Mouse (Mus musculus) gastrocnemius, adult 2 months (tissue): ENCODE results near the gene Aldh2. TPM values are rescaled to one million over a fixed set of nuclear protein-coding genes. Genes with fewer than 3 reads are reported as not detected.
A peak's percentile ranks its signal among the peaks of the same experiment; 100 is the strongest.

ENCODE experiments used
- DNase-seq: peaks from one replicate; pipeline ENCODE4 v3.0.0; 2022
- H3K27ac ChIP-seq: fragments of 200-600 bp; 2 replicates; pipeline ENCODE4 v1.8.1; 2022; ENCODE audit warnings: mild to moderate bottlenecking
- H3K4me3 ChIP-seq: fragments of 200-600 bp; 2 replicates; pipeline ENCODE4 v1.8.1; 2022; ENCODE audit warnings: mild to moderate bottlenecking, moderate library complexity
- CTCF ChIP-seq: fragments of 200-600 bp; IDR thresholded peaks from 2 replicates; pipeline ENCODE4 v1.8.1; 2022; ENCODE audit warnings: antibody characterized with exemption, mild to moderate bottlenecking, moderate library complexity
- intact Hi-C: fragments of 180-260 bp; cut with DNase I; formaldehyde crosslinking; loops from one replicate; pipeline ENCODE4 v1.15.1; 2025
- total RNA-seq, 2 experiments: library from RNA; stranded (reverse); gene quantifications; 2 replicates each; pipeline ENCODE4 v1.2.3; 2021

The Aldh2 gene
- total RNA-seq, 2 experiments from 2014 or later: 116 to 287 TPM

- Histone ChIP-seq H3K27ac (no peak overlapping the region; the same call in 1 of the 2 replicates), H3K4me3 (no peak overlapping the region)
- no peak for TF ChIP-seq CTCF
- intact Hi-C loops: no loop called here
- DNase-seq: no peak
These were observed 27.5 kb downstream of the Aldh2 start for GRCm38 (mm10) chr5:121566035-121566681.

DNA sequence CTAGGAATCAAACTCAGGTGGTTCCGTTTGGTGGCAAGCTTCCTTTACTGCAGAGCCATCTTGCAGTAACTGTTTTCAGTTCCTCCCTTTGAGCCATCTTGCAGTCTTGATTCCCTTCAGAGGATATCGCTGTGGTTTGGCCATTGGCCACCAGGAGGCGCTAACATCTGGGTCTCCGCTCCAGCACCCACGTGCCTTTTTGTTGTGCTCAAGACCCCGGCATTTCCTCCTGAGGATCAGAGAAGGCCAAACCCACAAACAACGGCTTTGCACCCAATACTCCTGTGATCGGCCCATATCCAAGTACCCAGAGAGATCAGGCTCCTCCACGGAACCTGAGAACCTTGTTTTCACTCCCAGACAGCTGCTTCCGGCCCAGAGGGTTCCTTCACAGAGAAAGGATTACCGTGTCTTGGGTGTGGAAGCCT is 29.1 kb downstream of the Aldh2 start:
- Histone ChIP-seq H3K4me3 (peak overlapping the region; percentile 64), H3K27ac (peak overlapping the region; percentile 67)
- intact Hi-C loops: loop anchor here (1.0 kb wide), 1 partner anchor 38 kb away; no protein-coding TSS in a partner anchor
- DNase-seq: peak; percentile 91
- peak; percentile 91 for TF ChIP-seq CTCF

DNA sequence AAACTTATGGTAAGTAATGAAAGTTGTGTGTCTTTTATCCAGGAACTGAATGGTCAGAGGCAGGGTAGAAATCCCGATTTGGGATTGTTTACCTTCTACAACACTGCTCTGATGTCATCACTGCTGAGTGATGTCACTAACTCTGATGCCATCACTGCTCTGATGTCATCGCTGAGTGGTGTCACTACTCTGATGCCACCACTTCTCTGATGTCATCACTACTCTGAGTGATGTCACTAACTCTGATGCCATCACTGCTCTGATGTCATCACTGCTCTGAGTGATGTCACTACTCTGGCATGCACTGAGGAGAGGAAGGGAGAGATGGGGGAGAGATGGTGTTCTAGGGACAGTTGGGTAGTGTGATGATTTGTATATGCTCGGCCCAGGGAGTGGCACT is 31.2 kb downstream of the Aldh2 start:
- DNase-seq: no peak
- intact Hi-C loops: loop anchor here (2.0 kb wide), 1 partner anchor 14 kb away; no protein-coding TSS in a partner anchor
- Histone ChIP-seq H3K4me3 (no peak overlapping the region), H3K27ac (no peak overlapping the region)
- no peak for TF ChIP-seq CTCF

DNA sequence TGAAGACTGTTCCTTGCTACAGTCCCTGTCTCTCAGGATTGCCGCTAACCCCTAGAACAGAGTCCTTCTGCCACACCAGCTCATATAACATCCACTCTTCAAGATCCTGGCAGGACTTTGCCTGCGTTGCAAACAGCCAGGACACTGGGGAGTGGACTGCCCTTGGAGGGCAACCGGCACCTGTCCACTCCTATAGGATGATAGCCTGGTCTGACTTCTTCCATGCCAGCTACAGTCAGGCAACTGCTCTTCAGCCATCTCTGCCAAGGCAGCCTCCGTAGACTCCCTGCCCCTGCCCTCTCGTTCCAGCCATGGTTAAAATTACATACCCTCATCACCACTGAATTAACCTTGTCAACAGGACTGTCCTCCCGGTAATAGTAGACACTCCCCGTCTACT is 44.4 kb downstream of the Aldh2 start:
- Histone ChIP-seq H3K27ac (peak overlapping the region; percentile 78), H3K4me3 (no peak overlapping the region)
- DNase-seq: peak; percentile 86
- no peak for TF ChIP-seq CTCF
- intact Hi-C loops: loop anchor here (2.0 to 5.0 kb wide), 2 partner anchors 14 to 53 kb away; no protein-coding TSS in a partner anchor

- intact Hi-C loops: loop anchor here (5.0 kb wide), 1 partner anchor 55 kb away; no protein-coding TSS in a partner anchor
- no peak overlapping the region for H3K4me3 ChIP-seq
- H3K27ac ChIP-seq: no peak overlapping the region
- TF ChIP-seq CTCF: no peak
- no peak for DNase-seq
These were observed 46.5 kb downstream of the Aldh2 start for GRCm38 (mm10) chr5:121547084-121547483.

DNA sequence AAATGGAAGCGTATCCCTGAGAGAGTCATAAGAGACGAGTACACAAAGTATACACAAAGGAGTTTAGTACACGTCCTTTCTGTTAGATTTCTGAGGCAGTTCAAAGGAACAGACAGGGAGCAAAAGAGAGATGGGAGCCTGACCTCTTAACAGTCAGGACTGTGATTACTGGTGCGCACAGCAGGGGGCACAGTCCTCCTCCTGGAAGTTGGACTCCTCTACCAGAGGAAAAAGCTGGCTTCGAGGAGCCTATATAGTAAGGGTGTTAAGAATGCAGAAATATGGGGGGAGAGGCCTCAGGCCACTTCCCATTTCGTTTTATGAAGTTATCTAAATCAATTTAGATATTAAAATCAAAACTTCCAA is 47.1 kb downstream of the Aldh2 start:
- DNase-seq: peak; percentile 67
- TF ChIP-seq CTCF: peak; percentile 72
- Histone ChIP-seq H3K4me3 (peak overlapping the region; percentile 99), H3K27ac (peak overlapping the region; percentile 99)
- intact Hi-C loops: loop anchor here (5.0 kb wide), 1 partner anchor 56 kb away; no protein-coding TSS in a partner anchor

GRCm38 (mm10) chr5:121545793-121546529 is 47.7 kb downstream of the Aldh2 start, which contains the start of gene Mapkapk5:
Gene Mapkapk5 (minus strand): TSS chr5:121545905.
- intact Hi-C loops: loop anchor here (5.0 kb wide), 1 partner anchor 56 kb away; no protein-coding TSS in a partner anchor
- Histone ChIP-seq H3K4me3 (peak within 1 kb of the TSS; percentile 99), H3K27ac (peak within 1 kb of the TSS; percentile 99)
- DNase-seq: peak; percentile 98
- TF ChIP-seq CTCF: no peak

DNA sequence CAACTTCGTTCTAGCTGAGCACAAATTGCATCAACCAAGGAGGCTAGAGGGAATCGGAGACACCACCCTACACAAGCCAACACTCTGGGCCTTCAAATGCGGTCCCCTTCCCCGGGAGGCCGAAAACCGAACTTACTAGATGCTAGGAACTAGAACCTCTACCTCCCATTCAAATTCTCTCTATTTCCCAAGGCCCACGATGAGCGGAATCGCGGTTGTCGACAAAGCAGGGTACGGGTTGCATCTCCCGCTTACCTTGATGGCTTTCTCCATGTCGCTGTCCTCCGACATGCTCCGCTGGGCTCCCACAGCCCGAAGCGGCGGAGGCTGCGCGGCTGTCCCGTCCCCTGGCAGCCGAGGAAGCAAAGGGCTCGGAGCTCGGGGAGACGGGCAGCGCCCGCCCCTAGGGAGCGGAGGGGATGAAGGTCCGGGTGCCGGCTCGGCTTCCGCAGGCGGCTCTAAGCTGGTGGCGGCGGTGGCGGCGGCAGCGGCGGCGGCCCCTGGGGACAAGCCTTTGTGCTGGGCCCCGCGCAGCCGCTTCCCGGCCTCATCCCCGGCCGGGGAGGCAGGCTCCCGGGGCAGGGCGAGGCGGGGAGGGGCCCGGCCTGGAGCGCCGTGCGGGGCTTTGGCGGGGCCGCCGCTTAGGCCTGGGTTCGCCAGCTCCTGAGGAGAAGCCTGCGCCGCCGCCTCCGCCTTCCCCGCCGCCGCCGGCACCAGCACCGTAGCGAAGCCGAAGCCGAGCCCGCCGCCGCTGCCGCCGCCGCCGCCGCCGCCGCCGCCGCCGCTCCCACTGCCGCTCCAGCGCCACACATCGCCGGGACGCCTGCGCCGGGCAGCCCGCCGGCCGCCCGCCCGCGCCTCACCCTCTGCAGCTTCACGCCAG is 48.5 kb downstream of the Aldh2 start, which contains the start of the genes Adam1a and Gm42878:
Adam1a (minus strand) TSS at position 573 of the 883 bp plus-strand sequence.
Gm42878 (minus strand) TSS at position 573 of the 883 bp plus-strand sequence.
- DNase-seq: peak; percentile 67
- Histone ChIP-seq H3K27ac (peak within 1 kb of the TSS; percentile 99), H3K4me3 (peak within 1 kb of the TSS; percentile 99)
- intact Hi-C loops: loop anchor here (5.0 kb wide), 1 partner anchor 57 kb away; no protein-coding TSS in a partner anchor
- no peak for TF ChIP-seq CTCF

DNA sequence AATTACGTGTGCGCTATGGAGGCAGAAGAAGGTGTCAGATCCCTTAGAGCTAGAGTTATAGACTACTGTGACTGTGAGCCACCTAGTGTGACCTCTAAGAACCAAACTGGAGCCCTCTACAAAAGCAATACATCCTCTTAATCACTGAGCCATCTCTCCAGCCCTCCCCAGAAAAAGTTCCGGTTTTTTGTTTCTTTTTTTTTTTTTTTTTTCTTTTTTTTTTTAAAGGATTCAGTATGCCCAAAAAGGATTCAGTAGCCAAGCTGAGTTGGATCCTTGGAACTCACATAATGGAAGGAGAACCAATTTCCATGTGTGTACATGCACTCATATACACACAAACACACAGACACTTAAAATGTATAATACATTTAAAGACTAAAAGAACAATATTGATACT is 50.3 kb downstream of the Aldh2 start:
- no peak overlapping the region for H3K4me3 ChIP-seq
- intact Hi-C loops: no loop called here
- no peak overlapping the region for H3K27ac ChIP-seq
- no peak for TF ChIP-seq CTCF
- no peak for DNase-seq

- H3K4me3 ChIP-seq: no peak overlapping the region
- DNase-seq: no peak
- intact Hi-C loops: no loop called here
- 0 out of 2 replicates have a peak, but pooled peaks have one; percentile 1 for TF ChIP-seq CTCF
- no peak overlapping the region for H3K27ac ChIP-seq
These were observed 52.4 kb downstream of the Aldh2 start for GRCm38 (mm10) chr5:121541235-121541634.

GRCm38 (mm10) chr5:121540066-121540465 is 53.6 kb downstream of the Aldh2 start:
- DNase-seq: no peak
- TF ChIP-seq CTCF: no peak
- intact Hi-C loops: no loop called here
- H3K4me3 ChIP-seq: no peak overlapping the region
- H3K27ac ChIP-seq: no peak overlapping the region

GRCm38 (mm10) chr5:121537588-121537987 is 56.0 kb downstream of the Aldh2 start:
- no peak overlapping the region for H3K4me3 ChIP-seq
- TF ChIP-seq CTCF: no peak
- intact Hi-C loops: no loop called here
- no peak for DNase-seq
- no peak overlapping the region for H3K27ac ChIP-seq
